Comparison of ENCODE assay signal across 16 mouse cellular contexts in genomic region chr4:73661864-73662263, GRCm38 (mm10). TPM values are rescaled to one million over a fixed set of nuclear protein-coding genes. Genes with fewer than 3 reads are reported as not detected.
"Had no signal": no experiment of that assay in that cellular context is flagged by ENCODE, and none has a peak within 500 bp of the region (broad histone marks: within the 10 kb centered on the region; RNA-seq: fewer than 3 reads in every experiment).

No protein-coding gene starts in this region.

RNA-seq across cellular contexts. Expression of gene Gm11239, which starts 6.3 kb away (rescaled TPM):
- total RNA-seq: heart, postnatal 10 days; heart, postnatal 14 days; heart, postnatal 25 days; heart, postnatal 36 days; heart, postnatal 4 days; hematopoietic stem cell, adult 5-6 weeks; hindbrain, postnatal 0 days; layer of hippocampus, adult 18-20 months; layer of hippocampus, adult 2 months; layer of hippocampus, adult 8-10 months; layer of hippocampus, postnatal 10 days; layer of hippocampus, postnatal 14 days; layer of hippocampus, postnatal 25 days; layer of hippocampus, postnatal 36 days; left cerebral cortex, adult 18-20 months; left cerebral cortex, adult 2 months had no signal

RNA-seq across cellular contexts. Expression of gene Gm428, which starts 21.5 kb away (rescaled TPM):
- total RNA-seq: heart, postnatal 10 days; heart, postnatal 14 days; heart, postnatal 25 days; heart, postnatal 36 days; heart, postnatal 4 days; hematopoietic stem cell, adult 5-6 weeks; hindbrain, postnatal 0 days; layer of hippocampus, adult 18-20 months; layer of hippocampus, adult 2 months; layer of hippocampus, adult 8-10 months; layer of hippocampus, postnatal 10 days; layer of hippocampus, postnatal 14 days; layer of hippocampus, postnatal 25 days; layer of hippocampus, postnatal 36 days; left cerebral cortex, adult 18-20 months; left cerebral cortex, adult 2 months had no signal

RNA-seq across cellular contexts. Expression of gene Gm11236, which starts 23.9 kb away (rescaled TPM):
- total RNA-seq: heart, postnatal 10 days; heart, postnatal 14 days; heart, postnatal 25 days; heart, postnatal 36 days; heart, postnatal 4 days; hematopoietic stem cell, adult 5-6 weeks; hindbrain, postnatal 0 days; layer of hippocampus, adult 18-20 months; layer of hippocampus, adult 2 months; layer of hippocampus, adult 8-10 months; layer of hippocampus, postnatal 10 days; layer of hippocampus, postnatal 14 days; layer of hippocampus, postnatal 25 days; layer of hippocampus, postnatal 36 days; left cerebral cortex, adult 18-20 months; left cerebral cortex, adult 2 months had no signal

RNA-seq across cellular contexts. Expression of gene Gm11237, which starts 39.1 kb away (rescaled TPM):
- total RNA-seq: heart, postnatal 10 days; heart, postnatal 14 days; heart, postnatal 25 days; heart, postnatal 36 days; heart, postnatal 4 days; hematopoietic stem cell, adult 5-6 weeks; hindbrain, postnatal 0 days; layer of hippocampus, adult 18-20 months; layer of hippocampus, adult 2 months; layer of hippocampus, adult 8-10 months; layer of hippocampus, postnatal 10 days; layer of hippocampus, postnatal 14 days; layer of hippocampus, postnatal 25 days; layer of hippocampus, postnatal 36 days; left cerebral cortex, adult 18-20 months; left cerebral cortex, adult 2 months had no signal

RNA-seq across cellular contexts. Expression of gene Gm11238, which starts 54.2 kb away (rescaled TPM):
- total RNA-seq: heart, postnatal 10 days; heart, postnatal 14 days; heart, postnatal 25 days; heart, postnatal 36 days; heart, postnatal 4 days; hematopoietic stem cell, adult 5-6 weeks; hindbrain, postnatal 0 days; layer of hippocampus, adult 18-20 months; layer of hippocampus, adult 2 months; layer of hippocampus, adult 8-10 months; layer of hippocampus, postnatal 10 days; layer of hippocampus, postnatal 14 days; layer of hippocampus, postnatal 25 days; layer of hippocampus, postnatal 36 days; left cerebral cortex, adult 18-20 months; left cerebral cortex, adult 2 months had no signal
